Mouse (Mus musculus): Measurements from ENCODE around the gene Rps28.

DNA sequence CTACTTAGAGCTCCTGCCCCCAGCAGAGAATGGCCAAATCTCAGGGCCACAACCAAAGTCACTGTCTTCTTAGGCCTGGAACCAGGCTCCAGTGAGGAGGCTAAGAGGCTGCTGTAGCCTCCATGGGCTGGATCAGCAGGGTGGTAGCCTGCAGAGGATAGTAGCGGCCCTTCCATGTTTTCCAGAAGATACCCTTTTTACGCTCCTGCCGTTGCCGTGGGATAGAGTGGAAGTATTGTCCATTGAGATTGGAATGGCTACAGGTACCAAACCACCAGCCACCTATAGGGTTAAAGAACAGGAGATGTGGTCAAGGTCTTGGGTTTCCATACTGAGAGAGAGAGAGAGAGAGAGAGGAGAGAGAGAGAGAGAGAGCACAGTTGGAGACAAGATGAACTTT, 49.1 kb downstream of the Rps28 start:
- no peak for TF ChIP-seq ETS1 (conservative IDR thresholded peaks at IDR 0.05; ENCODE audit: low read depth, low read length)
- TF ChIP-seq UBTF (IDR thresholded peaks at IDR 0.05; ENCODE audit: low read depth, low read length): no peak
- TF ChIP-seq E2F4 (IDR thresholded peaks at IDR 0.05; ENCODE audit: insufficient replicate concordance, low read depth, low read length): no peak
- no peak for TF ChIP-seq EP300 (IDR thresholded peaks at IDR 0.05; ENCODE audit: low read length)
- TF ChIP-seq CTCF (conservative IDR thresholded peaks at IDR 0.05 in 1 of 2, IDR thresholded peaks at IDR 0.05 in 1 of 2; ENCODE audit: low read depth in 2 of 2, low read length in 2 of 2): no peak
- TF ChIP-seq POLR2A (IDR thresholded peaks at IDR 0.05; ENCODE audit: low read depth, low read length): no peak
- TF ChIP-seq HCFC1 (IDR thresholded peaks at IDR 0.05; ENCODE audit: low read depth, low read length): no peak
- no peak for TF ChIP-seq ZC3H11A (IDR thresholded peaks at IDR 0.05; ENCODE audit: low read depth, low read length)
- TF ChIP-seq RCOR1 (conservative IDR thresholded peaks at IDR 0.05; ENCODE audit: low read depth, low read length): no peak
- TF ChIP-seq SIN3A (IDR thresholded peaks at IDR 0.05; ENCODE audit: low read length): no peak
- no peak for TF ChIP-seq MEF2A (IDR thresholded peaks at IDR 0.05; ENCODE audit: borderline replicate concordance, low read depth, low read length)
- TF ChIP-seq USF1 (IDR thresholded peaks at IDR 0.05; ENCODE audit: low read depth, low read length): no peak
- TF ChIP-seq RAD21 (IDR thresholded peaks at IDR 0.05; ENCODE audit: low read depth, low read length): no peak
- no peak for TF ChIP-seq JUND (conservative IDR thresholded peaks at IDR 0.05; ENCODE audit: low read depth, low read length)

Measured in CH12.LX (cell line).